Mouse (Mus musculus) stomach, embryonic 14.5 days (tissue): ENCODE results near the gene Nob1. TPM values are rescaled to one million over a fixed set of nuclear protein-coding genes. Genes with fewer than 3 reads are reported as not detected.

Experiments used
- ATAC-seq: fragments of 200-750 bp; cut with Nextera tagmentation; 2 replicates; pipeline ENCODE4 v1.8.0; 2017; ENCODE audit warnings: low read depth, moderate TSS enrichment; ENCODE audit not compliant: insufficient number of reproducible peaks, insufficient read depth, low FRiP score
- H3K27ac ChIP-seq: fragments of 300-500 bp; sonication (generic); 2 replicates; pipeline ENCODE4 v1.5.1; 2014; ENCODE audit warnings: mild to moderate bottlenecking, low read length, moderate library complexity, mixed read lengths
- H3K27me3 ChIP-seq: fragments of 300-500 bp; sonication (generic); 2 replicates; pipeline ENCODE4 v1.6.1; 2014; ENCODE audit warnings: low read length, control low read depth, mixed read lengths; ENCODE audit not compliant: control insufficient read depth, insufficient read depth
- H3K36me3 ChIP-seq: fragments of 300-500 bp; sonication (generic); 2 replicates; pipeline ENCODE4 v1.6.1; 2014; ENCODE audit warnings: mild to moderate bottlenecking, control low read depth, low read length, moderate library complexity, mixed read lengths; ENCODE audit not compliant: control insufficient read depth, insufficient read depth
- H3K4me1 ChIP-seq: fragments of 300-500 bp; sonication (generic); 2 replicates; pipeline ENCODE4 v1.6.1; 2014; ENCODE audit warnings: low read length, control low read depth, mixed read lengths; ENCODE audit not compliant: control insufficient read depth, insufficient read depth
- H3K4me2 ChIP-seq: fragments of 300-500 bp; sonication (generic); replicated peaks from 2 replicates; pipeline ENCODE4 v1.6.1; 2014; ENCODE audit warnings: low read depth, low read length, control low read depth
- H3K4me3 ChIP-seq: fragments of 300-500 bp; sonication (generic); 2 replicates; pipeline ENCODE4 v1.5.1; 2014; ENCODE audit warnings: low read depth, low read length, control low read depth
- H3K9ac ChIP-seq: fragments of 300-500 bp; sonication (generic); replicated peaks from 2 replicates; pipeline ENCODE4 v1.6.1; 2014; ENCODE audit warnings: low read depth, mild to moderate bottlenecking, control low read depth, low read length, moderate library complexity, mixed read lengths
- H3K9me3 ChIP-seq: fragments of 300-500 bp; sonication (generic); 2 replicates; pipeline ENCODE4 v1.6.1; 2016; ENCODE audit warnings: low read depth, low read length, control low read depth; ENCODE audit not compliant: control insufficient read depth
- WGBS: fragments of 180-500 bp; shearing (Covaris S2); extraction: QIAGEN DNeasy Blood & Tissue Kit; methylation state at CpG from one replicate; pipeline ENCODE4 v1.1.7; 2014; 5-methylcytosine and 5-hydroxymethylcytosine counted together
- polyA plus RNA-seq: library from polyadenylated mRNA; unstranded; fragments of >200 nt; fragmentation: Nextera tagmentation; extraction: Ambion mirVana; gene quantifications from 2 replicates; pipeline ENCODE4 v1.2.1, GENCODE M21; 2014

Gene Nob1
- polyA plus RNA-seq, 1 experiment from 2014 or later: 72.3 TPM

- no peak overlapping the region for H3K27ac ChIP-seq
- H3K4me1 ChIP-seq: peaks cover 10% of the 10 kb centered on the region; the same call in 1 of the 2 replicates
- peaks cover 12% of the 10 kb centered on the region for H3K36me3 ChIP-seq
- H3K9me3 ChIP-seq: no peaks in the 10 kb centered on the region
- peak overlapping the region; percentile 84 for H3K4me2 ChIP-seq
- H3K4me3 ChIP-seq: peak overlapping the region; percentile 94; the same call in 1 of the 2 replicates
- no peaks in the 10 kb centered on the region for H3K27me3 ChIP-seq
- ATAC-seq: no peak
- no peak overlapping the region for H3K9ac ChIP-seq
- WGBS: 43% methylated on average over 8 of the region's 8 CpGs
These were observed 363 bp upstream of the Nob1 start for GRCm38 (mm10) chr8:107425230-107425597.

GRCm38 (mm10) chr8:107424176-107424575 is 675 bp downstream of the Nob1 start:
- Histone ChIP-seq H3K27me3 (no peaks in the 10 kb centered on the region), H3K4me3 (peak overlapping the region; percentile 94), H3K9ac (peak overlapping the region; percentile 64), H3K36me3 (peaks cover 22% of the 10 kb centered on the region), H3K4me2 (peak overlapping the region; percentile 84), H3K27ac (no peak overlapping the region; the same call in 1 of the 2 replicates), H3K9me3 (no peaks in the 10 kb centered on the region), H3K4me1 (peaks cover 10% of the 10 kb centered on the region; the same call in 1 of the 2 replicates)
- no peak for ATAC-seq
- WGBS: 28% methylated on average over 9 of the region's 9 CpGs

- 93% methylated on average over 12 of the region's 12 CpGs for WGBS
These were observed 7.8 kb downstream of the Nob1 start for GRCm38 (mm10) chr8:107417001-107417400.

GRCm38 (mm10) chr8:107413881-107414280 is 11.0 kb downstream of the Nob1 start:
- no peak overlapping the region for H3K27ac ChIP-seq
- peaks cover 89% of the 10 kb centered on the region for H3K36me3 ChIP-seq
- H3K9me3 ChIP-seq: no peaks in the 10 kb centered on the region
- ATAC-seq: no peak
- no peak overlapping the region for H3K9ac ChIP-seq
- no peak overlapping the region for H3K4me3 ChIP-seq
- 89% methylated on average over 10 of the region's 10 CpGs for WGBS
- H3K4me2 ChIP-seq: no peak overlapping the region
- no peaks in the 10 kb centered on the region for H3K4me1 ChIP-seq
- no peaks in the 10 kb centered on the region for H3K27me3 ChIP-seq

More at GRCm38 (mm10) chr8:107417001-107417400, 7.8 kb downstream of the Nob1 start:
- Histone ChIP-seq H3K4me1 (no peaks in the 10 kb centered on the region), H3K4me2 (no peak overlapping the region), H3K27me3 (no peaks in the 10 kb centered on the region), H3K27ac (no peak overlapping the region), H3K4me3 (no peak overlapping the region), H3K36me3 (peaks cover 88% of the 10 kb centered on the region), H3K9me3 (no peaks in the 10 kb centered on the region), H3K9ac (no peak overlapping the region)
- ATAC-seq: no peak

- 85% methylated on average over 8 of the region's 8 CpGs for WGBS
- Histone ChIP-seq H3K4me1 (no peaks in the 10 kb centered on the region), H3K27ac (no peak overlapping the region), H3K9me3 (no peaks in the 10 kb centered on the region), H3K27me3 (no peaks in the 10 kb centered on the region), H3K36me3 (peaks cover 75% of the 10 kb centered on the region), H3K9ac (no peak overlapping the region), H3K4me3 (no peak overlapping the region), H3K4me2 (no peak overlapping the region)
- ATAC-seq: no peak
These were observed 12.3 kb downstream of the Nob1 start for GRCm38 (mm10) chr8:107412552-107412951.

GRCm38 (mm10) chr8:107411391-107411790 is 13.5 kb downstream of the Nob1 start:
- H3K27ac ChIP-seq: no peak overlapping the region
- H3K9ac ChIP-seq: no peak overlapping the region
- H3K4me1 ChIP-seq: no peaks in the 10 kb centered on the region
- 54% methylated on average over 4 of the region's 4 CpGs for WGBS
- peaks cover 64% of the 10 kb centered on the region for H3K36me3 ChIP-seq
- no peaks in the 10 kb centered on the region for H3K27me3 ChIP-seq
- no peaks in the 10 kb centered on the region for H3K9me3 ChIP-seq
- no peak for ATAC-seq
- no peak overlapping the region for H3K4me3 ChIP-seq
- H3K4me2 ChIP-seq: no peak overlapping the region

- Histone ChIP-seq H3K4me2 (no peak overlapping the region), H3K27me3 (no peaks in the 10 kb centered on the region), H3K27ac (0 out of 2 replicates have a peak overlapping the region, but pooled peaks have one; percentile 27), H3K4me3 (no peak overlapping the region), H3K9ac (no peak overlapping the region), H3K36me3 (peaks cover 13% of the 10 kb centered on the region), H3K4me1 (0 out of 2 replicates have a peak, but pooled peaks cover 2% of the 10 kb centered on the region), H3K9me3 (no peaks in the 10 kb centered on the region)
- ATAC-seq: no peak
- WGBS: 47% methylated on average over 3 of the region's 3 CpGs
These were observed 18.9 kb downstream of the Nob1 start for GRCm38 (mm10) chr8:107405935-107406334.

GRCm38 (mm10) chr8:107404057-107404456 is 20.8 kb downstream of the Nob1 start:
- no peak for ATAC-seq
- Histone ChIP-seq H3K4me3 (no peak overlapping the region), H3K4me2 (no peak overlapping the region), H3K36me3 (no peaks in the 10 kb centered on the region), H3K9ac (no peak overlapping the region), H3K9me3 (no peaks in the 10 kb centered on the region), H3K27me3 (no peaks in the 10 kb centered on the region), H3K27ac (no peak overlapping the region), H3K4me1 (0 out of 2 replicates have a peak, but pooled peaks cover 2% of the 10 kb centered on the region)
- 61% methylated on average over 4 of the region's 4 CpGs for WGBS
